Comparison of ENCODE assay signal across 8 mouse cellular contexts in the genomic region with DNA sequence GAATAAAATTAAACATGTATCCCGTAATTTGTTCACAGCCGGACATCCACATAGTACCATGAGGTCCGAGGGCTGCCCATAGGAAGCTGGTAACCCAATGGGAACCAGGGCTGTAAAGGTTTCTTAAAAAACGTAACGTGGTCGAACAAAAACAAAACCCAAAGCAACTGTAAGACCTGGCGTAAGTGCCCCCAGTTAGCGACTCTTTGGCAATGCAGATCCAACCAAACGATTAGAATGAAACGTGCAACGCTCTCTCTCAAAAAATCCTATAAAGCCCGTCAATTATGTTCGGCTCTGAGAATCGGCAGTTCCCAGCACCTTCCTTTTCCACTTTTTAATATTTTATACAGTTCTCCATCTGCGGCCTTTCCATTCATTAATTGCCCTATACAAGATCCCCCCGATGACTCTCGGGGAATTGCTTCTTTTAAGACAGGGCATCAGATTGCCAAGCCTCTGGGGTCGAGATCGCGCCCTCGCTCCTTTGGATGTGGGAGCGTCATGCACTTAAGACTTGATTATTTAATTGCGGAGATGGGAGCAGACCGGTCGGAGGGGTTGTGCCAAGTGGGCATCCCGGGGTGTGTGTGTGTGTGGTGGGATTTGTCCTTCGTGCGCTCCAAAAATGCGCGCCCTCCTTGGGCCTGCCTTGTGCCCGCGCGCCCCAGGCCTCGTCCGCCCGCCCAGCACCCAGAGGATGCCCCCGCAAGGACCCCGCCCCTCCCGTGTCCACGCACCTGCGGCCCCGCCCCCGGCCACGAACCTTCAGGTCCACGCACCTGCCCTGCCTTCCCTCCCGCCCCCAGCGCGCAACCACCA. TPM values are rescaled to one million over a fixed set of nuclear protein-coding genes. Genes with fewer than 3 reads are reported as not detected.
DNase-seq lines count a peak whose midpoint lies in the region; ATAC-seq and TF ChIP-seq lines count a peak whose summit lies in the region.

No protein-coding gene starts in this region.

- ATAC-seq in hindbrain, embryonic 12.5 days (ENCODE audit: low FRiP score), result peak; percentile 51
- peak; percentile 31; the same call in 1 of the 2 replicates for ATAC-seq in midbrain, embryonic 15.5 days (replicated peaks)
- ATAC-seq in CD4-positive, CD25-positive, alpha-beta regulatory T cell, adult 4 months, result no peak

- no peak for DNase-seq in layer of hippocampus, adult 2 months (ENCODE audit: low spot score in 2 of 2)
- no peak for DNase-seq in layer of hippocampus, adult 9-11 months
- peak; percentile 71 for DNase-seq in brain, embryonic 14.5 days (ENCODE audit: low read depth)
- DNase-seq in urinary bladder, postnatal 10 days (ENCODE audit: low spot score), result no peak
- DNase-seq in c-Kit-positive CD71-positive TER-119-positive erythroid progenitor cells, embryonic 14.5 days (ENCODE audit: low spot score), result no peak

- WGBS in hindbrain, embryonic 12.5 days, result 2% methylated on average over 45 of the region's 48 CpGs
- under 1% methylated on average over 48 of the region's 48 CpGs for WGBS in midbrain, embryonic 15.5 days

- H3K27ac ChIP-seq in layer of hippocampus, adult 2 months, result peak overlapping the region; percentile 100
- H3K27ac ChIP-seq in hindbrain, embryonic 12.5 days, result peak overlapping the region; percentile 99
- peak overlapping the region; percentile 98 for H3K27ac ChIP-seq in midbrain, embryonic 15.5 days

- no peaks in the 10 kb centered on the region for H3K9me3 ChIP-seq in hindbrain, embryonic 12.5 days (replicated peaks)
- no peaks in the 10 kb centered on the region for H3K9me3 ChIP-seq in midbrain, embryonic 15.5 days

- no peaks in the 10 kb centered on the region for H3K27me3 ChIP-seq in hindbrain, embryonic 12.5 days
- H3K27me3 ChIP-seq in midbrain, embryonic 15.5 days (replicated peaks), result no peaks in the 10 kb centered on the region

- no peaks in the 10 kb centered on the region for H3K36me3 ChIP-seq in hindbrain, embryonic 12.5 days
- no peaks in the 10 kb centered on the region for H3K36me3 ChIP-seq in midbrain, embryonic 15.5 days (replicated peaks)

- H3K4me2 ChIP-seq in hindbrain, embryonic 12.5 days (replicated peaks), result peak overlapping the region; percentile 76
- H3K4me2 ChIP-seq in midbrain, embryonic 15.5 days, result peak overlapping the region; percentile 82

- H3K4me1 ChIP-seq in hindbrain, embryonic 12.5 days, result peaks cover 20% of the 10 kb centered on the region
- H3K4me1 ChIP-seq in midbrain, embryonic 15.5 days, result peaks cover 22% of the 10 kb centered on the region

- no peak for TF ChIP-seq CTCF in layer of hippocampus, adult 2 months (conservative IDR thresholded peaks at IDR 0.05)
- TF ChIP-seq CTCF in brain, embryonic 14.5 days (IDR thresholded peaks at IDR 0.05; ENCODE audit: borderline replicate concordance, extremely low read depth, insufficient read depth, insufficient read length), result no peak

- no peak for TF ChIP-seq POLR2A in brain, embryonic 14.5 days (IDR thresholded peaks at IDR 0.05; ENCODE audit: borderline replicate concordance, extremely low read depth, insufficient read depth, insufficient read length, poor library complexity, severe bottlenecking)

- H3K9ac ChIP-seq in hindbrain, embryonic 12.5 days, result peak overlapping the region; percentile 87
- peak overlapping the region; percentile 71 for H3K9ac ChIP-seq in midbrain, embryonic 15.5 days

- peak overlapping the region; percentile 87 for H3K4me3 ChIP-seq in layer of hippocampus, adult 2 months
- peak overlapping the region; percentile 87 for H3K4me3 ChIP-seq in hindbrain, embryonic 12.5 days
- peak overlapping the region; percentile 93 for H3K4me3 ChIP-seq in midbrain, embryonic 15.5 days

RNA-seq across cellular contexts. Expression of a gene that starts 0.6 kb away (rescaled TPM):
- 100 to 1,000 TPM; 350 to 351 TPM for total RNA-seq in layer of hippocampus, adult 2 months (2021)
- polyA plus RNA-seq in brain, embryonic 14.5 days (2012; rRNA removed), result 207 and 332 TPM in 2 replicates
- polyA plus RNA-seq in hindbrain, embryonic 12.5 days (2016; fragmentation: Nextera tagmentation; extraction: Ambion mirVana), result 166 and 171 TPM in 2 replicates
- 103 and 107 TPM in 2 replicates for polyA plus RNA-seq in midbrain, embryonic 15.5 days (2015; fragmentation: Nextera tagmentation; extraction: Ambion mirVana)
- polyA plus RNA-seq in CD4-positive, CD25-positive, alpha-beta regulatory T cell, adult 4 months (2017; shearing (Covaris generic)), result 100 to 1,000 TPM; 111 to 235 TPM

RNA-seq across cellular contexts. Expression of a gene that starts 58.5 kb away (rescaled TPM):
- under 1 TPM; 0.22 to 0.31 TPM for total RNA-seq in layer of hippocampus, adult 2 months (2021)
- not detected in 2 replicates for polyA plus RNA-seq in brain, embryonic 14.5 days (2012; rRNA removed)
- polyA plus RNA-seq in hindbrain, embryonic 12.5 days (2016; fragmentation: Nextera tagmentation; extraction: Ambion mirVana), result not detected in 2 replicates
- polyA plus RNA-seq in midbrain, embryonic 15.5 days (2015; fragmentation: Nextera tagmentation; extraction: Ambion mirVana), result not detected in 2 replicates
- not detected for polyA plus RNA-seq in CD4-positive, CD25-positive, alpha-beta regulatory T cell, adult 4 months (2017; shearing (Covaris generic))
